Mouse (Mus musculus) midbrain, embryonic 13.5 days (tissue): ENCODE data around the gene Gm49384. TPM values are rescaled to one million over a fixed set of nuclear protein-coding genes. Genes with fewer than 3 reads are reported as not detected.
A peak's percentile ranks its signal among the peaks of the same experiment; 100 is the strongest.
"Not testable (repeated sequence)": the region's sequence is repeated elsewhere in the genome, so short reads cannot be mapped to it uniquely, and the experiment has no call there.

Source experiments
- ATAC-seq: fragments of 200-750 bp; cut with Nextera tagmentation; 2 replicates; pipeline ENCODE4 v1.8.0; 2017; ENCODE audit warnings: mild to moderate bottlenecking, moderate TSS enrichment, moderate library complexity
- H3K27ac ChIP-seq: fragments of 300-500 bp; sonication (generic); 2 replicates; pipeline ENCODE4 v1.5.1; 2015; ENCODE audit warnings: inconsistent platforms, mild to moderate bottlenecking, moderate library complexity
- H3K27me3 ChIP-seq: fragments of 300-500 bp; sonication (generic); 2 replicates; pipeline ENCODE4 v1.6.1; 2015; ENCODE audit warnings: mild to moderate bottlenecking, inconsistent platforms
- H3K36me3 ChIP-seq: fragments of 300-500 bp; sonication (generic); 2 replicates; pipeline ENCODE4 v1.6.1; 2015; ENCODE audit warnings: mild to moderate bottlenecking, inconsistent platforms
- H3K4me1 ChIP-seq: fragments of 300-500 bp; sonication (generic); replicated peaks from 2 replicates; pipeline ENCODE4 v1.6.1; 2015; ENCODE audit warnings: inconsistent platforms
- H3K4me2 ChIP-seq: fragments of 300-500 bp; sonication (generic); replicated peaks from 2 replicates; pipeline ENCODE4 v1.6.1; 2015; ENCODE audit warnings: moderate library complexity, mild to moderate bottlenecking, inconsistent platforms
- H3K4me3 ChIP-seq: fragments of 300-500 bp; sonication (generic); replicated peaks from 2 replicates; pipeline ENCODE4 v1.5.1; 2015; ENCODE audit warnings: mild to moderate bottlenecking, inconsistent platforms
- H3K9ac ChIP-seq: fragments of 300-500 bp; sonication (generic); replicated peaks from 2 replicates; pipeline ENCODE4 v1.6.1; 2015; ENCODE audit warnings: mild to moderate bottlenecking, inconsistent platforms
- H3K9me3 ChIP-seq: fragments of 300-500 bp; sonication (generic); 2 replicates; pipeline ENCODE4 v1.6.1; 2016; ENCODE audit warnings: mild to moderate bottlenecking, inconsistent platforms
- WGBS: fragments of 180-500 bp; shearing (Covaris S2); methylation state at CpG from one replicate; pipeline ENCODE4 v1.1.7; 2015; 5-methylcytosine and 5-hydroxymethylcytosine counted together
- polyA plus RNA-seq: library from polyadenylated mRNA; unstranded; fragments of >200 nt; fragmentation: Nextera tagmentation; extraction: Ambion mirVana; gene quantifications from 2 replicates; pipeline ENCODE4 v1.2.1, GENCODE M21; 2015

The Gm49384 gene
- polyA plus RNA-seq, 1 experiment from 2014 or later, result 15.8 TPM

GRCm38 (mm10) chr12:69183583-69184308 is 20.3 kb downstream of the Gm49384 start, which contains the start of the genes Rpl36al and Mgat2:
TSS of gene Rpl36al (minus strand) at chr12:69184083.
TSS of gene Mgat2 (plus strand) at chr12:69184157.
- Histone ChIP-seq H3K9ac (peak within 1 kb of the TSS; percentile 92), H3K4me3 (peak within 1 kb of the TSS; percentile 90), H3K4me2 (peak within 1 kb of the TSS; percentile 90), H3K36me3 (peaks cover 19% of the 10 kb centered on the region), H3K4me1 (peaks cover 28% of the 10 kb centered on the region), H3K27ac (peak within 1 kb of the TSS; percentile 94), H3K27me3 (no peaks in the 10 kb centered on the region), H3K9me3 (no peaks in the 10 kb centered on the region)
- under 1% methylated on average over 80 of the region's 84 CpGs for WGBS
- ATAC-seq, result peak; percentile 99

GRCm38 (mm10) chr12:69181800-69182199 is 22.3 kb downstream of the Gm49384 start:
- Histone ChIP-seq H3K27ac (no peak overlapping the region), H3K4me2 (no peak overlapping the region), H3K9me3 (no peaks in the 10 kb centered on the region), H3K36me3 (peaks cover 9% of the 10 kb centered on the region; the same call in 1 of the 2 replicates), H3K27me3 (no peaks in the 10 kb centered on the region), H3K4me3 (no peak overlapping the region), H3K9ac (no peak overlapping the region), H3K4me1 (peaks cover 21% of the 10 kb centered on the region)
- WGBS, result 88% methylated on average over 4 of the region's 4 CpGs
- no peak for ATAC-seq

- H3K9me3 ChIP-seq, result no peaks in the 10 kb centered on the region
- H3K9ac ChIP-seq, result no peak overlapping the region
- no peak overlapping the region for H3K27ac ChIP-seq
- H3K4me3 ChIP-seq, result no peak overlapping the region
- WGBS, result 68% methylated on average over 11 of the region's 12 CpGs
- no peaks in the 10 kb centered on the region for H3K27me3 ChIP-seq
- peaks cover 7% of the 10 kb centered on the region for H3K4me1 ChIP-seq
- H3K4me2 ChIP-seq, result no peak overlapping the region
- peaks cover 9% of the 10 kb centered on the region; the same call in 1 of the 2 replicates for H3K36me3 ChIP-seq
- no peak for ATAC-seq
Measured at GRCm38 (mm10) chr12:69179371-69179770, 24.7 kb downstream of the Gm49384 start.

- Histone ChIP-seq H3K4me1 (no peaks in the 10 kb centered on the region), H3K27ac (no peak overlapping the region), H3K4me3 (no peak overlapping the region), H3K4me2 (no peak overlapping the region), H3K9me3 (no peaks in the 10 kb centered on the region), H3K36me3 (peaks cover 9% of the 10 kb centered on the region; the same call in 1 of the 2 replicates), H3K27me3 (no peaks in the 10 kb centered on the region), H3K9ac (no peak overlapping the region)
- no peak for ATAC-seq
- WGBS, result 81% methylated on average over 3 of the region's 3 CpGs
Measured at GRCm38 (mm10) chr12:69177526-69177925, 26.5 kb downstream of the Gm49384 start.

- no peak overlapping the region for H3K4me3 ChIP-seq
- WGBS, result 93% methylated on average over 3 of the region's 3 CpGs
- no peak for ATAC-seq
- H3K9me3 ChIP-seq, result no peaks in the 10 kb centered on the region
- H3K36me3 ChIP-seq, result peaks cover 2% of the 10 kb centered on the region; the same call in 1 of the 2 replicates
- H3K27me3 ChIP-seq, result no peaks in the 10 kb centered on the region
- H3K4me1 ChIP-seq, result no peaks in the 10 kb centered on the region
- no peak overlapping the region for H3K27ac ChIP-seq
- H3K9ac ChIP-seq, result no peak overlapping the region
- no peak overlapping the region for H3K4me2 ChIP-seq
Measured at GRCm38 (mm10) chr12:69175975-69176374, 28.1 kb downstream of the Gm49384 start.

- ATAC-seq, result no peak
- Histone ChIP-seq H3K9me3 (no peaks in the 10 kb centered on the region), H3K27me3 (no peaks in the 10 kb centered on the region), H3K27ac (no peak overlapping the region), H3K9ac (no peak overlapping the region), H3K4me1 (peaks cover 16% of the 10 kb centered on the region), H3K4me2 (no peak overlapping the region), H3K36me3 (no peaks in the 10 kb centered on the region), H3K4me3 (no peak overlapping the region)
- 97% methylated on average over 2 of the region's 2 CpGs for WGBS
Measured at GRCm38 (mm10) chr12:69171307-69171706, 32.8 kb downstream of the Gm49384 start.

- H3K4me1 ChIP-seq, result peaks cover 16% of the 10 kb centered on the region
- H3K36me3 ChIP-seq, result no peaks in the 10 kb centered on the region
- peak within 1 kb of the TSS; percentile 96 for H3K4me2 ChIP-seq
- H3K9ac ChIP-seq, result peak within 1 kb of the TSS; percentile 65
- H3K27me3 ChIP-seq, result no peaks in the 10 kb centered on the region
- H3K27ac ChIP-seq, result peak within 1 kb of the TSS; percentile 71
- H3K9me3 ChIP-seq, result no peaks in the 10 kb centered on the region
- ATAC-seq, result peak; percentile 96
- WGBS, result 0% methylated on average over 40 of the region's 40 CpGs
- H3K4me3 ChIP-seq, result peak within 1 kb of the TSS; percentile 66
Measured at GRCm38 (mm10) chr12:69168461-69169106, 35.5 kb downstream of the Gm49384 start, which contains the start of gene Lrr1. TSS of gene Lrr1 (plus strand) at chr12:69168814.

GRCm38 (mm10) chr12:69167656-69168460 is 36.2 kb downstream of the Gm49384 start:
- WGBS, result 7% methylated on average over 18 of the region's 18 CpGs
- Histone ChIP-seq H3K27ac (peak overlapping the region; percentile 71), H3K27me3 (no peaks in the 10 kb centered on the region)

GRCm38 (mm10) chr12:69166861-69167581 is 37.0 kb downstream of the Gm49384 start:
- H3K4me2 ChIP-seq, result 0 out of 2 replicates have a peak overlapping the region, but pooled peaks have one; percentile 96

More at GRCm38 (mm10) chr12:69167656-69168460, 36.2 kb downstream of the Gm49384 start:
- Histone ChIP-seq H3K9ac (peak overlapping the region; percentile 65), H3K4me3 (peak overlapping the region; percentile 66), H3K36me3 (no peaks in the 10 kb centered on the region), H3K4me1 (peaks cover 16% of the 10 kb centered on the region), H3K4me2 (peak overlapping the region; percentile 96), H3K9me3 (no peaks in the 10 kb centered on the region)
- peak; percentile 78 for ATAC-seq

GRCm38 (mm10) chr12:69164904-69165303 is 39.2 kb downstream of the Gm49384 start:
- WGBS, result 63% methylated on average over 3 of the region's 3 CpGs

More at GRCm38 (mm10) chr12:69166861-69167581, 37.0 kb downstream of the Gm49384 start:
- not testable (repeated sequence) for ATAC-seq, H3K27ac ChIP-seq, H3K9ac ChIP-seq, H3K9me3 ChIP-seq, H3K36me3 ChIP-seq, H3K4me3 ChIP-seq, H3K27me3 ChIP-seq
- H3K4me1 ChIP-seq, result peaks cover 16% of the 10 kb centered on the region
- 69% methylated on average over 8 of the region's 8 CpGs for WGBS

GRCm38 (mm10) chr12:69163586-69163985 is 40.5 kb downstream of the Gm49384 start:
- H3K4me1 ChIP-seq, ATAC-seq, H3K36me3 ChIP-seq, H3K4me3 ChIP-seq, H3K9me3 ChIP-seq, H3K27ac ChIP-seq, H3K9ac ChIP-seq, H3K4me2 ChIP-seq, H3K27me3 ChIP-seq: not testable (repeated sequence)
- 78% methylated on average over 4 of the region's 4 CpGs for WGBS

More at GRCm38 (mm10) chr12:69164904-69165303, 39.2 kb downstream of the Gm49384 start:
- ATAC-seq, result no peak
- Histone ChIP-seq H3K27me3 (no peaks in the 10 kb centered on the region), H3K36me3 (no peaks in the 10 kb centered on the region), H3K9ac (no peak overlapping the region), H3K4me1 (peaks cover 16% of the 10 kb centered on the region), H3K27ac (no peak overlapping the region), H3K4me3 (no peak overlapping the region), H3K9me3 (no peaks in the 10 kb centered on the region), H3K4me2 (no peak overlapping the region)
